Mouse (Mus musculus) brain, adult 10 weeks (tissue): Measurements from ENCODE around the gene Hist2h2aa1. TPM values are rescaled to one million over a fixed set of nuclear protein-coding genes. Genes with fewer than 3 reads are reported as not detected.

ENCODE experiments used
- polyA plus RNA-seq: library from polyadenylated mRNA; stranded (reverse); fragments of 350-450 nt; fragmentation: Illumina TruSeq; extraction: RNeasy Lipid Tissue Mini Kit (QIAGEN cat#74804); gene quantifications from one replicate; pipeline ENCODE4 v1.2.3, GENCODE M21; 2015; ENCODE audit warnings: low read depth, low replicate concordance

Gene Hist2h2aa1
- polyA plus RNA-seq, result not detected

GRCm38 (mm10) chr3:96245003-96245886 is at the start of gene Hist2h2aa1:
Hist2h2aa1 (plus strand) TSS chr3:96245497.

GRCm38 (mm10) chr3:96219661-96220130 is 25.6 kb upstream of the Hist2h2aa1 start, which contains the start of the genes Bola1 and Hist2h2ab:
Bola1 (minus strand) TSS chr3:96219709.
Hist2h2ab (plus strand) TSS chr3:96219865.

GRCm38 (mm10) chr3:96220765-96221639 is 24.3 kb upstream of the Hist2h2aa1 start, which contains the start of the genes Hist2h2ac and Hist2h2be:
Hist2h2ac (minus strand) TSS chr3:96220880.
Hist2h2be (plus strand) TSS chr3:96221119.

GRCm38 (mm10) chr3:96238954-96239793 is 6.1 kb upstream of the Hist2h2aa1 start, which contains the start of gene Hist2h3c2:
Hist2h3c2 (minus strand) TSS chr3:96239127.

GRCm38 (mm10) chr3:96239949-96240798 is 5.1 kb upstream of the Hist2h2aa1 start, which contains the start of gene Hist2h2aa2:
Hist2h2aa2 (minus strand) TSS chr3:96240276.

GRCm38 (mm10) chr3:96246427-96246856 is 1.1 kb downstream of the Hist2h2aa1 start, which contains the start of gene Hist2h3c1:
Hist2h3c1 (plus strand) TSS chr3:96246685.

GRCm38 (mm10) chr3:96262979-96263550 is 17.8 kb downstream of the Hist2h2aa1 start, which contains the start of gene Hist2h4:
Hist2h4 (minus strand) TSS chr3:96263311.

GRCm38 (mm10) chr3:96268051-96268775 is 22.9 kb downstream of the Hist2h2aa1 start, which contains the start of gene Hist2h3b:
Hist2h3b (plus strand) TSS chr3:96268654.

GRCm38 (mm10) chr3:96269511-96270474 is 24.5 kb downstream of the Hist2h2aa1 start, which contains the start of gene Hist2h2bb:
Hist2h2bb (plus strand) TSS chr3:96269752.

GRCm38 (mm10) chr3:96293787-96294186 is 48.5 kb downstream of the Hist2h2aa1 start, which contains the start of gene Fcgr1:
Fcgr1 (minus strand) TSS chr3:96293969.

Other genes with a start within 250 kb of the Hist2h2aa1 start
- 74.5 TPM for gene Plekho1, start 249.5 kb upstream of the Hist2h2aa1 start, polyA plus RNA-seq
- gene Vps45, start 187.0 kb upstream of the Hist2h2aa1 start, polyA plus RNA-seq, result 46.0 TPM
- gene Otud7b, start 141.0 kb upstream of the Hist2h2aa1 start, polyA plus RNA-seq, result 20.0 TPM
- 10.8 TPM for gene Mtmr11, start 83.5 kb upstream of the Hist2h2aa1 start, polyA plus RNA-seq
- gene Sf3b4, start 73.2 kb upstream of the Hist2h2aa1 start, polyA plus RNA-seq, result 44.2 TPM
- 293 TPM for gene Sv2a, start 64.3 kb upstream of the Hist2h2aa1 start, polyA plus RNA-seq
- gene Bola1, start 25.8 kb upstream of the Hist2h2aa1 start, polyA plus RNA-seq, result 30.9 TPM
- gene Hist2h2ab, start 25.6 kb upstream of the Hist2h2aa1 start, polyA plus RNA-seq, result not detected
- gene Hist2h2ac, start 24.6 kb upstream of the Hist2h2aa1 start, polyA plus RNA-seq, result not detected
- 7.2 TPM for gene Hist2h2be, start 24.4 kb upstream of the Hist2h2aa1 start, polyA plus RNA-seq
- gene Hist2h3c2, start 6.4 kb upstream of the Hist2h2aa1 start, polyA plus RNA-seq, result 5.3 TPM
- gene Hist2h2aa2, start 5.2 kb upstream of the Hist2h2aa1 start, polyA plus RNA-seq, result 79.4 TPM
- not detected for gene Hist2h3c1, start 1.2 kb downstream of the Hist2h2aa1 start, polyA plus RNA-seq
- gene Hist2h4, start 17.8 kb downstream of the Hist2h2aa1 start, polyA plus RNA-seq, result 1.3 TPM
- gene Hist2h3b, start 23.2 kb downstream of the Hist2h2aa1 start, polyA plus RNA-seq, result not detected
- not detected for gene Hist2h2bb, start 24.3 kb downstream of the Hist2h2aa1 start, polyA plus RNA-seq
- 4.3 TPM for gene Fcgr1, start 48.5 kb downstream of the Hist2h2aa1 start, polyA plus RNA-seq
- gene BC107364, start 206.8 kb downstream of the Hist2h2aa1 start, polyA plus RNA-seq, result not detected